9 mouse cellular contexts compared by ENCODE assay signal in the genomic region with DNA sequence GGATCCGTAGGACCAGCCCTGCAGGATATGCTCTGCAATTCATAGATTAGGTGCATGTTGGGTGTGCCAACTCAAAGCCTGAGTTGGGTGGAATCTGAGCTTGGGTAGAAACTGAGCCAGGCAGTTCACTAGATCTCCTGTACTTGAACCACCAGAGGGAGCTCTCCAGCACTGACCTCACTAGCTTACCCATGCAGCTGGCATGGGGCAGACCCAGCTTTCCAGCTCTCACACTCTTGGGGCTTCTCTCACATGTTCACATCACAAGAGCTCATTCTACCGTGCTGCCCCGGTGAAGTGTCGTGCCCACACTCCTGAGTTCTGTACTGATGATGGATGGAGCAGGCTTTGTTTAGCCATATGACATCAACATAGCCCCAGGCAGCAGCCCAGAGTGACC.
DNase-seq lines count a peak whose midpoint lies in the region; ATAC-seq lines count a peak whose summit lies in the region.
"Had no signal": no experiment of that assay in that cellular context is flagged by ENCODE, and none has a peak within 500 bp of the region (broad histone marks: within the 10 kb centered on the region; RNA-seq: fewer than 3 reads in every experiment).

No protein-coding gene starts in this region.

- H3K4me3 ChIP-seq in megakaryocyte, embryonic 14.5 days (replicated peaks) = peak overlapping the region; percentile 42
- no peak overlapping the region for H3K4me3 ChIP-seq in kidney, embryonic 16.5 days (ENCODE audit: low read length)
- no peak overlapping the region for H3K4me3 ChIP-seq in neural tube, embryonic 12.5 days
- H3K4me3 ChIP-seq: lung, embryonic 15.5 days had no signal

- ATAC-seq in megakaryocyte, adult 5-6 weeks (ENCODE audit: poor library complexity, severe bottlenecking) = no peak
- ATAC-seq in kidney, embryonic 16.5 days (ENCODE audit: low FRiP score, low TSS enrichment) = peak; percentile 70
- peak; percentile 17; the same call in 1 of the 2 replicates for ATAC-seq in neural tube, embryonic 12.5 days (ENCODE audit: low FRiP score, low read depth)

- WGBS in kidney, embryonic 16.5 days = 79% methylated on average over 4 of the region's 4 CpGs
- WGBS in neural tube, embryonic 12.5 days = 71% methylated on average over 4 of the region's 4 CpGs

- H3K27me3 ChIP-seq in megakaryocyte, embryonic 14.5 days (replicated peaks) = no peaks in the 10 kb centered on the region
- H3K27me3 ChIP-seq in kidney, embryonic 16.5 days (ENCODE audit: insufficient read depth, low read length) = no peaks in the 10 kb centered on the region
- H3K27me3 ChIP-seq in neural tube, embryonic 12.5 days (replicated peaks) = no peaks in the 10 kb centered on the region
- H3K27me3 ChIP-seq: lung, embryonic 15.5 days had no signal

- H3K4me1 ChIP-seq in megakaryocyte, embryonic 14.5 days = no peaks in the 10 kb centered on the region
- H3K4me1 ChIP-seq in kidney, embryonic 16.5 days (ENCODE audit: insufficient read depth, low read length) = no peaks in the 10 kb centered on the region
- no peaks in the 10 kb centered on the region for H3K4me1 ChIP-seq in neural tube, embryonic 12.5 days
- H3K4me1 ChIP-seq: lung, embryonic 15.5 days had no signal

- H3K9ac ChIP-seq in kidney, embryonic 16.5 days (replicated peaks; ENCODE audit: low read length) = no peak overlapping the region
- no peak overlapping the region for H3K9ac ChIP-seq in neural tube, embryonic 12.5 days
- H3K9ac ChIP-seq: lung, embryonic 15.5 days had no signal

- peaks cover 4% of the 10 kb centered on the region; the same call in 1 of the 2 replicates for H3K9me3 ChIP-seq in megakaryocyte, embryonic 14.5 days
- no peaks in the 10 kb centered on the region for H3K9me3 ChIP-seq in kidney, embryonic 16.5 days (ENCODE audit: low read length)
- H3K9me3 ChIP-seq in neural tube, embryonic 12.5 days = no peaks in the 10 kb centered on the region
- H3K9me3 ChIP-seq: lung, embryonic 15.5 days had no signal

- H3K27ac ChIP-seq in kidney, embryonic 16.5 days (ENCODE audit: low read length) = no peak overlapping the region
- no peak overlapping the region for H3K27ac ChIP-seq in neural tube, embryonic 12.5 days
- H3K27ac ChIP-seq: lung, embryonic 15.5 days had no signal

- no peaks in the 10 kb centered on the region for H3K36me3 ChIP-seq in megakaryocyte, embryonic 14.5 days (replicated peaks; ENCODE audit: low read length)
- H3K36me3 ChIP-seq in kidney, embryonic 16.5 days (ENCODE audit: insufficient read depth, low read length) = no peaks in the 10 kb centered on the region
- no peaks in the 10 kb centered on the region for H3K36me3 ChIP-seq in neural tube, embryonic 12.5 days
- H3K36me3 ChIP-seq: lung, embryonic 15.5 days had no signal

- H3K4me2 ChIP-seq in kidney, embryonic 16.5 days (replicated peaks; ENCODE audit: low read depth, low read length) = no peak overlapping the region
- H3K4me2 ChIP-seq in neural tube, embryonic 12.5 days (replicated peaks) = no peak overlapping the region
- H3K4me2 ChIP-seq: lung, embryonic 15.5 days had no signal

- peak; percentile 18 to 64 for DNase-seq in adrenal gland, adult (ENCODE audit: inconsistent age in 2 of 2, low spot score in 1 of 2)
- DNase-seq in adrenal gland, postnatal 4 days (ENCODE audit: low spot score in 2 of 2) = no peak
- DNase-seq in cerebellum, postnatal 36 days = peak; percentile 24 to 45
- DNase-seq in spleen, postnatal 14 days (ENCODE audit: low spot score in 2 of 2) = no peak

Comparison
In these comparisons a context has a peak if more than half of its experiments do, and no peak if none do; other contexts are left out.
1. DNase-seq: peak in adrenal gland, adult (2 of 2) and cerebellum, postnatal 36 days (2 of 2); none in adrenal gland, postnatal 4 days (0 of 2) and spleen, postnatal 14 days (0 of 2).